Mouse (Mus musculus) central nervous system, embryonic 18 days (tissue): Measurements from ENCODE around the gene Gm4498. TPM values are rescaled to one million over a fixed set of nuclear protein-coding genes. Genes with fewer than 3 reads are reported as not detected.

ENCODE experiments used
- polyA plus RNA-seq: library from polyadenylated mRNA; depleted of rRNA; stranded (reverse); fragments of >200 nt; gene quantifications from 2 replicates; pipeline ENCODE4 v1.2.3, GENCODE M21; 2012; rRNA removed

Gm4498 gene
- polyA plus RNA-seq = not detected in 2 replicates

DNA sequence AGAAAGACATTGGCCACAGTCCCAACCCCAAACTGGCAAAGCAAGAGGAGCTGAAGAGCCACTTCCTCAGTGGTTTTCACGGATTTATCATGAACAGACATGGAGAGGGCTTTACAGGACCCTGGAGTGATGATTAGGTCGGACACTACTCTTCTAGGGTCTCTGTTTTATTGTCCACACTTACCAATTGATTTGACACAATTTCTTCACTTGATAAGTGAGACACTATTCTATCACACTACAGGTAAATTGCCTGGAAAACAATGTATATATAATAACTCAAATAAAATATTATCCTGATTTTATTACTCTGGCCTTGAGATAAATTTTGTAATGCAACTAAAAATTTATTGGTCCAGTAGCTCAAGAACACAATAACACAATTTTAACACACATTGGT, at the start of gene Gm4498:
Gene Gm4498 (minus strand): TSS at position 101 of the 400 bp plus-strand sequence.

GRCm38 (mm10) chr7:20262734-20263133, 29.1 kb upstream of the Gm4498 start, which contains the start of gene Gm5890:
Gene Gm5890, minus strand, starts transcription at chr7:20262834.

GRCm38 (mm10) chr7:20205507-20205906, 28.1 kb downstream of the Gm4498 start, which contains the start of gene Gm6164:
Gene Gm6164, minus strand, starts transcription at chr7:20205607.

GRCm38 (mm10) chr7:20193410-20193809, 40.2 kb downstream of the Gm4498 start, which contains the start of gene Vmn1r95:
Gene Vmn1r95, plus strand, starts transcription at chr7:20193710.

Other genes with a start within 250 kb of the Gm4498 start
- gene Nlrp9b, start 242.4 kb downstream of the Gm4498 start, polyA plus RNA-seq = not detected in 2 replicates
- gene Vmn1r91, start 134.1 kb downstream of the Gm4498 start, polyA plus RNA-seq = not detected in 2 replicates
- gene Gm16442, start 111.2 kb downstream of the Gm4498 start, polyA plus RNA-seq = not detected in 2 replicates
- gene Vmn1r93, start 94.7 kb downstream of the Gm4498 start, polyA plus RNA-seq = not detected in 2 replicates
- not detected in 2 replicates for gene Vmn1r94, start 65.5 kb downstream of the Gm4498 start, polyA plus RNA-seq
- gene Vmn1r95, start 40.1 kb downstream of the Gm4498 start, polyA plus RNA-seq = not detected in 2 replicates
- gene Gm6164, start 28.2 kb downstream of the Gm4498 start, polyA plus RNA-seq = not detected in 2 replicates
- gene Gm5890, start 29.0 kb upstream of the Gm4498 start, polyA plus RNA-seq = not detected in 2 replicates
- not detected in 2 replicates for gene Gm4133, start 100.2 kb upstream of the Gm4498 start, polyA plus RNA-seq
- gene Gm5728, start 141.6 kb upstream of the Gm4498 start, polyA plus RNA-seq = not detected in 2 replicates
- gene Vmn1r100, start 184.1 kb upstream of the Gm4498 start, polyA plus RNA-seq = not detected in 2 replicates
- gene Vmn1r101, start 208.8 kb upstream of the Gm4498 start, polyA plus RNA-seq = not detected in 2 replicates
- gene Gm10670, start 241.1 kb upstream of the Gm4498 start, polyA plus RNA-seq = not detected in 2 replicates